Mouse (Mus musculus): ENCODE measurements around the gene Ccdc85a.

GRCm38 (mm10) chr11:28374636-28375035 lies 209.5 kb downstream of the Ccdc85a start:
- TF ChIP-seq POLR2A (IDR thresholded peaks at IDR 0.05; ENCODE audit: control insufficient read depth, low read depth, low read length) (no peak), CTCF (IDR thresholded peaks at IDR 0.05; ENCODE audit: control insufficient read depth, insufficient read depth, insufficient replicate concordance, low read depth, low read length) (no peak)
